Mouse (Mus musculus) liver, adult 2 months (tissue): Measurements from ENCODE around the gene Olfr319. TPM values are rescaled to one million over a fixed set of nuclear protein-coding genes. Genes with fewer than 3 reads are reported as not detected.

Experiments used
- DNase-seq: peaks from one replicate; pipeline ENCODE4 v3.0.0-alpha.2; 2011; ENCODE audit warnings: low read depth, low spot score; ENCODE audit errors: extremely low read depth
- H3K27ac ChIP-seq: fragments of 200-500 bp; replicated peaks from 2 replicates; pipeline ENCODE4 v1.5.1; 2012; ENCODE audit warnings: low read depth, mild to moderate bottlenecking, control low read depth, inconsistent platforms, low read length; ENCODE audit not compliant: insufficient read depth
- H3K27me3 ChIP-seq: fragments of 200-500 bp; 2 replicates; pipeline ENCODE4 v1.6.1; 2012; ENCODE audit warnings: mild to moderate bottlenecking, moderate library complexity, low read length, inconsistent platforms; ENCODE audit not compliant: control insufficient read depth, insufficient read depth
- H3K36me3 ChIP-seq: fragments of 200-500 bp; 2 replicates; pipeline ENCODE4 v1.6.1; 2012; ENCODE audit warnings: low read length, inconsistent platforms; ENCODE audit not compliant: control insufficient read depth, insufficient read depth
- H3K4me1 ChIP-seq: fragments of 200-500 bp; 2 replicates; pipeline ENCODE4 v1.6.1; 2011; ENCODE audit warnings: low read length; ENCODE audit not compliant: control insufficient read depth, insufficient read depth
- H3K4me3 ChIP-seq: fragments of 200-500 bp; 2 replicates; pipeline ENCODE4 v1.5.1; 2011; ENCODE audit warnings: low read depth, mild to moderate bottlenecking, control low read depth, low read length, moderate library complexity; ENCODE audit not compliant: insufficient read depth
- H3K79me2 ChIP-seq: fragments of 200-500 bp; 2 replicates; pipeline ENCODE4 v1.6.1; 2012; ENCODE audit warnings: inconsistent platforms, mild to moderate bottlenecking, low read length, moderate library complexity; ENCODE audit not compliant: control insufficient read depth, insufficient read depth
- H3K9ac ChIP-seq: fragments of 200-500 bp; 2 replicates; pipeline ENCODE4 v1.6.1; 2012; ENCODE audit warnings: low read depth, mild to moderate bottlenecking, control low read depth, inconsistent platforms, low read length
- CTCF ChIP-seq: fragments of 200-500 bp; IDR thresholded peaks from 2 replicates; pipeline ENCODE4 v1.5.1; 2011; ENCODE audit warnings: low read depth, low read length, control low read depth
- POLR2A ChIP-seq: fragments of 200-500 bp; IDR thresholded peaks from 2 replicates; pipeline ENCODE4 v1.6.1; 2011; ENCODE audit warnings: low read length, control low read depth; ENCODE audit not compliant: insufficient read depth; ENCODE audit errors: extremely low read depth
- WGBS: fragments of 180-500 bp; shearing (Covaris S2); methylation state at CpG from one replicate; pipeline ENCODE4 v1.1.7; 2018; 5-methylcytosine and 5-hydroxymethylcytosine counted together
- polyA plus RNA-seq: library from polyadenylated mRNA; depleted of rRNA; stranded (reverse); fragments of >200 nt; gene quantifications from 2 replicates; pipeline ENCODE4 v1.2.3, GENCODE M21; 2012; rRNA removed
- total RNA-seq: library from RNA; depleted of rRNA; stranded (reverse); fragments of >200 nt; gene quantifications from 2 replicates; pipeline ENCODE4 v1.2.3, GENCODE M21; 2014; rRNA removed

The Olfr319 gene
- total and polyA plus RNA-seq, 2 experiments, result not detected

GRCm38 (mm10) chr11:58752434-58752833, 53.5 kb downstream of the Olfr319 start, which contains the start of gene Olfr316:
Gene Olfr316 (plus strand): TSS chr11:58752734.
- no peak for DNase-seq
- 87% methylated on average over 2 of the region's 2 CpGs for WGBS
- TF ChIP-seq CTCF (no peak), POLR2A (no peak)
- Histone ChIP-seq H3K27me3 (no peaks in the 10 kb centered on the region), H3K4me1 (no peaks in the 10 kb centered on the region), H3K27ac (no peak within 1 kb of the TSS), H3K79me2 (no peaks in the 10 kb centered on the region), H3K4me3 (no peak within 1 kb of the TSS), H3K9ac (no peak within 1 kb of the TSS), H3K36me3 (no peaks in the 10 kb centered on the region)

Other genes starting within 250 kb of the Olfr319 start
- gene Lypd9, start 246.2 kb upstream of the Olfr319 start, total RNA-seq, result not detected in 2 replicates
- gene Lypd9, start 246.2 kb upstream of the Olfr319 start, polyA plus RNA-seq, result not detected in 2 replicates
- gene Olfr30, start 236.9 kb upstream of the Olfr319 start, total RNA-seq, result not detected in 2 replicates
- gene Olfr30, start 236.9 kb upstream of the Olfr319 start, polyA plus RNA-seq, result not detected in 2 replicates
- gene Olfr332, start 206.6 kb upstream of the Olfr319 start, total RNA-seq, result not detected in 2 replicates
- gene Olfr332, start 206.6 kb upstream of the Olfr319 start, polyA plus RNA-seq, result not detected in 2 replicates
- gene Olfr331, start 196.6 kb upstream of the Olfr319 start, total RNA-seq, result not detected in 2 replicates
- not detected in 2 replicates for gene Olfr331, start 196.6 kb upstream of the Olfr319 start, polyA plus RNA-seq
- gene Olfr330, start 164.3 kb upstream of the Olfr319 start, total RNA-seq, result not detected in 2 replicates
- gene Olfr330, start 164.3 kb upstream of the Olfr319 start, polyA plus RNA-seq, result not detected in 2 replicates
- gene Olfr329-ps, start 152.7 kb upstream of the Olfr319 start, total RNA-seq, result not detected in 2 replicates
- gene Olfr329-ps, start 152.7 kb upstream of the Olfr319 start, polyA plus RNA-seq, result not detected in 2 replicates
- 0.07 TPM in 1 of 2 replicates, not detected in the other for gene Olfr328, start 143.5 kb upstream of the Olfr319 start, total RNA-seq
- not detected in 2 replicates for gene Olfr328, start 143.5 kb upstream of the Olfr319 start, polyA plus RNA-seq
- gene Olfr224, start 128.6 kb upstream of the Olfr319 start, total RNA-seq, result not detected in 2 replicates
- gene Olfr224, start 128.6 kb upstream of the Olfr319 start, polyA plus RNA-seq, result not detected in 2 replicates
- gene Olfr325, start 121.4 kb upstream of the Olfr319 start, total RNA-seq, result not detected in 2 replicates
- gene Olfr325, start 121.4 kb upstream of the Olfr319 start, polyA plus RNA-seq, result not detected in 2 replicates
- gene Olfr324, start 104.0 kb upstream of the Olfr319 start, total RNA-seq, result not detected in 2 replicates
- gene Olfr324, start 104.0 kb upstream of the Olfr319 start, polyA plus RNA-seq, result not detected in 2 replicates
- 0.27 TPM in 1 of 2 replicates, not detected in the other for gene 2210407C18Rik, start 83.1 kb upstream of the Olfr319 start, total RNA-seq
- gene 2210407C18Rik, start 83.1 kb upstream of the Olfr319 start, polyA plus RNA-seq, result not detected in 2 replicates
- not detected in 2 replicates for gene Olfr323, start 68.7 kb upstream of the Olfr319 start, total RNA-seq
- not detected in 2 replicates for gene Olfr323, start 68.7 kb upstream of the Olfr319 start, polyA plus RNA-seq
- not detected in 2 replicates for gene Trim58, start 58.7 kb upstream of the Olfr319 start, total RNA-seq
- gene Trim58, start 58.7 kb upstream of the Olfr319 start, polyA plus RNA-seq, result not detected in 2 replicates
- gene Olfr322, start 40.4 kb upstream of the Olfr319 start, total RNA-seq, result not detected in 2 replicates
- not detected in 2 replicates for gene Olfr322, start 40.4 kb upstream of the Olfr319 start, polyA plus RNA-seq
- not detected in 2 replicates for gene Olfr320, start 18.1 kb upstream of the Olfr319 start, total RNA-seq
- not detected in 2 replicates for gene Olfr320, start 18.1 kb upstream of the Olfr319 start, polyA plus RNA-seq
- gene Olfr318, start 24.9 kb downstream of the Olfr319 start, total RNA-seq, result not detected in 2 replicates
- gene Olfr318, start 24.9 kb downstream of the Olfr319 start, polyA plus RNA-seq, result not detected in 2 replicates
- not detected in 2 replicates for gene Olfr317, start 40.0 kb downstream of the Olfr319 start, total RNA-seq
- not detected in 2 replicates for gene Olfr317, start 40.0 kb downstream of the Olfr319 start, polyA plus RNA-seq
- not detected in 2 replicates for gene Olfr316, start 53.6 kb downstream of the Olfr319 start, total RNA-seq
- not detected in 2 replicates for gene Olfr316, start 53.6 kb downstream of the Olfr319 start, polyA plus RNA-seq
- gene Olfr315, start 74.0 kb downstream of the Olfr319 start, total RNA-seq, result not detected in 2 replicates
- gene Olfr315, start 74.0 kb downstream of the Olfr319 start, polyA plus RNA-seq, result not detected in 2 replicates
- gene Olfr314, start 83.8 kb downstream of the Olfr319 start, total RNA-seq, result not detected in 2 replicates
- not detected in 2 replicates for gene Olfr314, start 83.8 kb downstream of the Olfr319 start, polyA plus RNA-seq
- not detected in 2 replicates for gene Fam183b, start 102.8 kb downstream of the Olfr319 start, total RNA-seq
- gene Fam183b, start 102.8 kb downstream of the Olfr319 start, polyA plus RNA-seq, result not detected in 2 replicates
- not detected in 2 replicates for gene Olfr313, start 115.8 kb downstream of the Olfr319 start, total RNA-seq
- not detected in 2 replicates for gene Olfr313, start 115.8 kb downstream of the Olfr319 start, polyA plus RNA-seq
- gene Olfr312, start 130.1 kb downstream of the Olfr319 start, total RNA-seq, result not detected in 2 replicates
- not detected in 2 replicates for gene Olfr312, start 130.1 kb downstream of the Olfr319 start, polyA plus RNA-seq
- not detected in 2 replicates for gene Olfr311, start 140.1 kb downstream of the Olfr319 start, total RNA-seq
- not detected in 2 replicates for gene Olfr311, start 140.1 kb downstream of the Olfr319 start, polyA plus RNA-seq
- gene Gm12258, start 148.0 kb downstream of the Olfr319 start, total RNA-seq, result 2.5 and 3.5 TPM in 2 replicates
- 0.92 and 1.2 TPM in 2 replicates for gene Gm12258, start 148.0 kb downstream of the Olfr319 start, polyA plus RNA-seq
- 1.3 TPM in 2 replicates for gene 2810021J22Rik, start 168.1 kb downstream of the Olfr319 start, total RNA-seq
- gene 2810021J22Rik, start 168.1 kb downstream of the Olfr319 start, polyA plus RNA-seq, result 1.8 and 2.6 TPM in 2 replicates
- gene Zfp39, start 205.1 kb downstream of the Olfr319 start, total RNA-seq, result 4.5 and 4.9 TPM in 2 replicates
- 0.56 and 0.66 TPM in 2 replicates for gene Zfp39, start 205.1 kb downstream of the Olfr319 start, polyA plus RNA-seq
- not detected in 2 replicates for gene Btnl10, start 218.7 kb downstream of the Olfr319 start, total RNA-seq
- gene Btnl10, start 218.7 kb downstream of the Olfr319 start, polyA plus RNA-seq, result not detected in 2 replicates
- gene Rnf187, start 239.8 kb downstream of the Olfr319 start, total RNA-seq, result 63.7 and 78.6 TPM in 2 replicates
- gene Rnf187, start 239.8 kb downstream of the Olfr319 start, polyA plus RNA-seq, result 122 and 134 TPM in 2 replicates
- gene Hist3h2ba, start 249.8 kb downstream of the Olfr319 start, total RNA-seq, result 0.37 and 1.1 TPM in 2 replicates
- not detected in 2 replicates for gene Hist3h2ba, start 249.8 kb downstream of the Olfr319 start, polyA plus RNA-seq